Mouse (Mus musculus) liver, postnatal 0 days (tissue): ENCODE data around the gene Psmc3ip. TPM values are rescaled to one million over a fixed set of nuclear protein-coding genes. Genes with fewer than 3 reads are reported as not detected.

Source experiments
- ATAC-seq: fragments of 200-750 bp; cut with Nextera tagmentation; 2 replicates; pipeline ENCODE4 v1.8.0; 2017; ENCODE audit warnings: mild to moderate bottlenecking, moderate library complexity
- DNase-seq: peaks from one replicate; pipeline ENCODE4 v3.0.0-alpha.2; 2016
- H3K27ac ChIP-seq: fragments of 300-500 bp; sonication (generic); 2 replicates; pipeline ENCODE4 v1.5.1; 2014; ENCODE audit warnings: antibody characterized with exemption, moderate library complexity, mild to moderate bottlenecking, low read depth
- H3K27me3 ChIP-seq: fragments of 300-500 bp; sonication (generic); 2 replicates; pipeline ENCODE4 v1.6.1; 2014; ENCODE audit warnings: low read length, control low read depth, mixed read lengths; ENCODE audit not compliant: insufficient read depth
- H3K36me3 ChIP-seq: fragments of 300-500 bp; sonication (generic); replicated peaks from 2 replicates; pipeline ENCODE4 v1.6.1; 2014; ENCODE audit warnings: mild to moderate bottlenecking, control low read depth, low read length, moderate library complexity, mixed read lengths; ENCODE audit not compliant: insufficient read depth
- H3K4me1 ChIP-seq: fragments of 300-500 bp; sonication (generic); 2 replicates; pipeline ENCODE4 v1.6.1; 2014; ENCODE audit warnings: antibody characterized with exemption, mild to moderate bottlenecking, control low read depth; ENCODE audit not compliant: insufficient read depth
- H3K4me2 ChIP-seq: fragments of 300-500 bp; sonication (generic); 2 replicates; pipeline ENCODE4 v1.6.1; 2014; ENCODE audit warnings: low read depth, mild to moderate bottlenecking, low read length, moderate library complexity, mixed read lengths
- H3K4me3 ChIP-seq: fragments of 300-500 bp; sonication (generic); 2 replicates; pipeline ENCODE4 v1.5.1; 2014; ENCODE audit warnings: low read depth, low read length
- H3K9ac ChIP-seq: fragments of 300-500 bp; sonication (generic); replicated peaks from 2 replicates; pipeline ENCODE4 v1.6.1; 2014; ENCODE audit warnings: mild to moderate bottlenecking, moderate library complexity
- H3K9me3 ChIP-seq: fragments of 300-500 bp; sonication (generic); 2 replicates; pipeline ENCODE4 v1.6.1; 2016; ENCODE audit warnings: mild to moderate bottlenecking, control low read depth, low read length, mixed read lengths
- CTCF ChIP-seq: sonication (generic); IDR thresholded peaks from 2 replicates; pipeline ENCODE4 v1.5.1; 2016; ENCODE audit warnings: antibody characterized with exemption, low read depth
- EP300 ChIP-seq: IDR thresholded peaks from 2 replicates; pipeline ENCODE4 v1.6.1; 2016; ENCODE audit warnings: antibody characterized with exemption, low read depth, mild to moderate bottlenecking
- WGBS: fragments of 180-500 bp; shearing (Covaris S2); extraction: QIAGEN DNeasy Blood & Tissue Kit; methylation state at CpG from one replicate; pipeline ENCODE4 v1.1.7; 2014; ENCODE audit not compliant: insufficient replicate concordance; 5-methylcytosine and 5-hydroxymethylcytosine counted together
- polyA plus RNA-seq: library from polyadenylated mRNA; unstranded; fragments of >200 nt; fragmentation: Nextera tagmentation; extraction: Ambion mirVana; gene quantifications from 2 replicates; pipeline ENCODE4 v1.2.1, GENCODE M21; 2015

The Psmc3ip gene
- polyA plus RNA-seq, 1 experiment from 2014 or later, result 8.1 TPM

GRCm38 (mm10) chr11:101119761-101120544 is 24.7 kb upstream of the Psmc3ip start, which contains the start of the genes Retreg3 and Tubg1:
TSS of gene Retreg3 (minus strand) at chr11:101119893.
TSS of gene Tubg1 (plus strand) at chr11:101119938.
- no peaks in the 10 kb centered on the region for H3K27me3 ChIP-seq
- DNase-seq (peak; percentile 100), ATAC-seq (peak; percentile 96)
- H3K4me3 ChIP-seq, result peak within 1 kb of the TSS; percentile 86
- under 1% methylated on average over 61 of the region's 61 CpGs for WGBS
- peak within 1 kb of the TSS; percentile 94 for H3K27ac ChIP-seq
- H3K36me3 ChIP-seq, result peaks cover 4% of the 10 kb centered on the region; the same call in 1 of the 2 replicates
- H3K9ac ChIP-seq, result peak within 1 kb of the TSS; percentile 88
- peaks cover 23% of the 10 kb centered on the region for H3K4me1 ChIP-seq
- TF ChIP-seq CTCF (no peak), EP300 (no peak)
- no peaks in the 10 kb centered on the region for H3K9me3 ChIP-seq
- H3K4me2 ChIP-seq, result peak within 1 kb of the TSS; percentile 88

GRCm38 (mm10) chr11:101119131-101119760 is 24.0 kb upstream of the Psmc3ip start:
- under 1% methylated on average over 28 of the region's 39 CpGs for WGBS
- H3K4me1 ChIP-seq, result peaks cover 23% of the 10 kb centered on the region
- H3K9ac ChIP-seq, result peak overlapping the region; percentile 88
- H3K27me3 ChIP-seq, result no peaks in the 10 kb centered on the region
- H3K27ac ChIP-seq, result peak overlapping the region; percentile 94
- ATAC-seq (peak; percentile 74), DNase-seq (no peak)
- peak overlapping the region; percentile 86 for H3K4me3 ChIP-seq
- no peak for TF ChIP-seq EP300
- peak; percentile 42 for TF ChIP-seq CTCF
- peak overlapping the region; percentile 88 for H3K4me2 ChIP-seq
- H3K36me3 ChIP-seq, result peaks cover 4% of the 10 kb centered on the region; the same call in 1 of the 2 replicates
- no peaks in the 10 kb centered on the region for H3K9me3 ChIP-seq

- Histone ChIP-seq H3K27ac (peak overlapping the region; percentile 94), H3K36me3 (peaks cover 4% of the 10 kb centered on the region; the same call in 1 of the 2 replicates), H3K4me2 (peak overlapping the region; percentile 88), H3K9me3 (no peaks in the 10 kb centered on the region), H3K4me1 (peaks cover 23% of the 10 kb centered on the region), H3K9ac (peak overlapping the region; percentile 88), H3K4me3 (peak overlapping the region; percentile 86), H3K27me3 (no peaks in the 10 kb centered on the region)
- ATAC-seq (no peak), DNase-seq (no peak)
- 13% methylated on average over 4 of the region's 4 CpGs for WGBS
- no peak for TF ChIP-seq EP300
- TF ChIP-seq CTCF, result no peak
Measured at GRCm38 (mm10) chr11:101118105-101118504, 22.9 kb upstream of the Psmc3ip start.

- H3K36me3 ChIP-seq, result peaks cover 4% of the 10 kb centered on the region; the same call in 1 of the 2 replicates
- no peaks in the 10 kb centered on the region for H3K27me3 ChIP-seq
- DNase-seq, result no peak
- H3K9ac ChIP-seq, result no peak overlapping the region
- WGBS, result 56% methylated on average over 2 of the region's 2 CpGs
- no peaks in the 10 kb centered on the region for H3K9me3 ChIP-seq
- H3K27ac ChIP-seq, result no peak overlapping the region
- no peak for TF ChIP-seq CTCF
- no peak for TF ChIP-seq EP300
- ATAC-seq, result no peak
- no peak overlapping the region for H3K4me2 ChIP-seq
- no peak overlapping the region for H3K4me3 ChIP-seq
- H3K4me1 ChIP-seq, result peaks cover 19% of the 10 kb centered on the region
Measured at GRCm38 (mm10) chr11:101115564-101115963, 20.3 kb upstream of the Psmc3ip start.

- Histone ChIP-seq H3K4me2 (no peak overlapping the region), H3K36me3 (peaks cover 9% of the 10 kb centered on the region; the same call in 1 of the 2 replicates), H3K4me1 (0 out of 2 replicates have a peak, but pooled peaks cover 5% of the 10 kb centered on the region), H3K9me3 (no peaks in the 10 kb centered on the region), H3K27me3 (no peaks in the 10 kb centered on the region), H3K4me3 (no peak overlapping the region), H3K9ac (no peak overlapping the region), H3K27ac (no peak overlapping the region)
- TF ChIP-seq CTCF, result no peak
- TF ChIP-seq EP300, result no peak
- 93% methylated on average over 3 of the region's 3 CpGs for WGBS
- ATAC-seq (no peak), DNase-seq (no peak)
Measured at GRCm38 (mm10) chr11:101112186-101112585, 16.9 kb upstream of the Psmc3ip start.

- Histone ChIP-seq H3K36me3 (peaks cover 5% of the 10 kb centered on the region; the same call in 1 of the 2 replicates), H3K4me2 (no peak overlapping the region), H3K27me3 (no peaks in the 10 kb centered on the region), H3K4me1 (0 out of 2 replicates have a peak, but pooled peaks cover 5% of the 10 kb centered on the region), H3K4me3 (no peak overlapping the region), H3K9ac (no peak overlapping the region), H3K27ac (no peak overlapping the region), H3K9me3 (no peaks in the 10 kb centered on the region)
- TF ChIP-seq EP300, result no peak
- no peak for TF ChIP-seq CTCF
- DNase-seq (no peak), ATAC-seq (no peak)
- WGBS, result 82% methylated on average over 4 of the region's 4 CpGs
Measured at GRCm38 (mm10) chr11:101111178-101111577, 15.9 kb upstream of the Psmc3ip start.
